Mouse (Mus musculus) c-Kit-negative CD71-positive TER-119-positive erythroid progenitor cells, embryonic 14.5 days (primary cell): ENCODE measurements around the gene Hesx1.
"Not testable (repeated sequence)": the region's sequence is repeated elsewhere in the genome, so short reads cannot be mapped to it uniquely, and the experiment has no call there.

Experiments
- DNase-seq: peaks from one replicate; pipeline ENCODE4 v3.0.0-alpha.2; 2013; ENCODE audit warnings: low read depth, low spot score

Hesx1 gene

DNA sequence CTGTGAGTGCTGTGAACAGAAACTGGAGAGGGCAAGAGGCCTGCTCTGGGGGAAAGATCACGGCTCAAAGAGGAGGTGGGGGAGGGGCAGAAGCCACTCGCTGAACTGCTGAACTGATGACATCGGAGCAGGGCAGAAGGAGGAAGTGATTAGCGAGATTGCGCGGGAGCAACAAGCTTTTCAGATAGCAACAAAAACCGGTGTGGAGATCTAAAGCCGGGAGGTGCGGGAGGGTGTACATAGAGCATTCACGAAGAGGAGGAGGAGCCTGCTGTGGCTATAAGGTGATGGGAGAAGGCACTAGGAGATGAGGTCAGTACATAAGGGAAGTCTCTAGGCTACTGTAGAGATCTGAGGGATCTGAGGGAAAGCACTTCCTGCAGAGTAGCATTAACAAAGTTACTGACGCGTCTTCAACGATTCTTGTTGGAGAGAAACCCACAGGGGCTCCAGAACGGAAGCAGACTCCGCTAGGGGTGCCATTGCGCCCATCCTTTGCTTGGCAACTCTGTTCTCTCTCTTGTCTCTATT, at the start of gene Hesx1:
Hesx1 (plus strand) TSS at position 206 of the 531 bp plus-strand sequence.
- DNase-seq = no peak

DNA sequence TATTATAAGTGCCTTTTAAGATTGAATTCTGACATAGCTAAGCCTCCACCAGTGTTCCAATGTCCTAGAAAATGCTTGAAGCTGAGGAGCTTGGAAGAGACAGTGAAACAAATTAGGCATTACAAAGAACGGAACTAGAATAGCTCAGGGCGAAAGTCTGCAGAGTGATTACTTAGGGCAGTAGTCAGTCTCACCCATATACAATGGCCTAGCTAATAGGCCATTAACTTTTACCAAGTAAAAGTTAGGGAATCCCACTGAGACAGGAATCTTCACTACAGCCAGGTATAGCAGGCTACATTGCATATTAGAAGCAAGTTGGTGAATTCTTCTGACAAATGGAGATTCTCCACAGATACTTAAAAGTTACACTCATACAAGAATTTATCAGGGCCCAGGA, 38.1 kb upstream of the Hesx1 start:
- DNase-seq = not testable (repeated sequence)

DNA sequence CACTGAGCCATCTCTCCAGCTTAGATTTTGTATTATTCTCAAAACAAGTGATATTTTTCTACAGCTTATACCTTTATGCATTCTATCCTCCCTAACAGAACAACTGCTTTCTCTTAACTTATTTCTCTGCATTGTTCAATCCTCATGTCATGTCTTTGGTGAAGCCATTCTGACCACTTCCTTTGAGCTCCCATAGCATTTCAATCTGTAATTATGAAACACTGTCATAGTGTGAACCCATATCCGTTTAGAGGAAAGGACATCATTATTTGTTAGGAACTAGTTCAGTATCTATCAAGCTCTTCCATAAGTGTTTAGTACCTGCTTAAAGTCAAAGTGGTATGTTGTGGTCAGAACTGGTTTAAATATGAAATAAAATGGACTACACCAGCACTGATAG, 33.7 kb upstream of the Hesx1 start:
- DNase-seq = no peak

DNA sequence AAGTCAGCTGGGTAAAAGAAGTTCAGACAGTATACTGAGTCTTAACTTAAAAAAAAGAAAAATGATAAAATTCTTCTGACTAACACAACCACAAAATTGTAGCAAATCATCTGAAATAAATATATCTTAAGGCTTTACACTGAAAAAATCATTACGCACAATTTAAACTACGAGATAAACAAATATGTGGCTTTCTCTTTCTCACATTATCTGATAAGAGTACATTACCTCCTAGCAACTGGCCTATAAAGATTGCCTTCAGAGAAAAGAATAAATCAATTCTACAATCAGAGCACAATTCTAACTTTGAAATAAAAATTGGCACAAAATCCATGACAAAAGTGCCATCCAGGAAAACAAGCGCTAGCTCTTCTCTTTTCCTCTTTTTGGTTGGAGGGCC, 25.1 kb upstream of the Hesx1 start:
- DNase-seq = no peak

DNA sequence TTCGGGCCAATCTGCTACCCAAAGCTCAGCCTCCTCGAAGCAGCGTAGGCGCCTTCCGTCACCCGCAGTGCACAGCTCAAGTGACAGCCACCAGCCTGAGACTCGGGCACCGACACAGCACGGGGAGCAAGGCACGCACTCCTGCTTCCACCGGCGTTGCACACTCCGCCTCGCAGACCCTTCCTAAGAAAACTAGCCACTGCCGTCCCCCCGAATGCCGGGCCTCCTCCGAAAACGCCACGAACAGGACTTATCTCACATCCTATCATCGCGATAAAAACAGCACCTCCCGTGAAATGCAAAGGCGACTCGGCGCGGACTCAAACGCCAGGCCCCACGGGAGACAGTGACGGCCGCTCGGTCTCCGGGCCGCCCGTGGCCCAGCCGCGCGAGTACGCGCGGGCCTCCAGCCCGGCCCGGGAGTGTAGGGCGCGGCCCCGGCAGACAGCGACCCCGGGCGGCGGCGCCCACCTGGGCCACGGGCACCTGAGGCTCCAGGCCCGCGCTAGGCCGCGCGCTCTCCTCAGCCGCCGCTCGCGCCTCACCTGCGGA, 24.3 kb upstream of the Hesx1 start:
- DNase-seq = peak; percentile 2

DNA sequence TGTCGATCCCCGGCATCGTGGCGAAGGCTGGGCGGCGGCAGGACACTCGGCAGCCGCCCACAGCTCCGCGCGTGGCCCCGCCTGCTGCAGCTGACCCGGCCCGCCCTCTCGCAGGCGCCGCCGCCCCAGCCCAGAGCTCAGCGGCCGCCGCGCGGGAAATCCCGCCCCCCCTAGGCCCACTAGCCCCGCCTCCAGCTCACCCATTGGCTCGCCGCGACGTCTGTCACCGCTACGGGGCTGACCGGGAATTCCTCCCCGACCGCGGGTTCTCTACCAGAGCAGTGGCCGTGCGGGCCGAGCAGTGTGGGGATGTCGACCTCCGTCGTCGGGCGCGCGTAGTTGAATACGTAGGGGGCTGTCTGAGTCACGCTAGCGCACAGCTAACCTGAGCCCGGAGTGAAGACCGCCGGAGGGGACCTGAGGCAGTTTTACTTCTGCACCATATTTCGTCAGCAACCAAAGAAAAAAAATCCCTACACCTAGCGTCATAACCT, 23.7 kb upstream of the Hesx1 start:
- DNase-seq = peak; percentile 84

DNA sequence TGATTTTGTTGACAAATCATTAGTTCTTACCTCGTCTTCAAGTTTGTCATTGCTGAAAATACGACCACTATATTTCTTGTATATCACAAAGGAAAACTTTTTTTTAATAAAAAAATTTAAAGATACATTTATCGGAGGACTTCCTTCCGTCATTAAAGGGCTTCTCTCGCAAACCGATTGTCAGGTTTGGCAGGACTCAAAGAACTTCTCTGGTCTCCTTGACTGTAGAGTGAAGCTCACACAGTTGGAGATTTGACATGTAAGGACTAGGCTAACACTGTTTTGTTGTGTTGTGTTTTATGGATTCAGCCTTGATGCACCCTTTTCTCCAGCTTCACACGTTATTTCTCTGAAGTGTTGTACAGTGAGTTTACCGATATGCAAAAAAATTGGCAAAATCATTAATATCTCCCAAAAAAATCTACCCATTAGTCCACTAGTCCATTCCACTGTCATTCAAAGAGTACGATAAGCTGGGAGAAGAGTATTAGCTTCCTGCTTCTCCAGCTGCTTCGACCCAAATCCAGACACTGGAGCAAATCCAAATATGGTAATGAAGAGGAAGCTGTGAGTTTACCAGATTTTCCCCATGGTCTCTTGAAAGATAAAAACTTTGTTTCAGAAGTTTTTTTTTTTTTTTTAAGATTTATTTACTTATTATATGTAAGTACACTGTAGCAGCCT, 23.0 kb upstream of the Hesx1 start, which contains the start of gene Appl1:
Appl1 (minus strand) TSS at position 127 of the 684 bp plus-strand sequence.
- no peak for DNase-seq

DNA sequence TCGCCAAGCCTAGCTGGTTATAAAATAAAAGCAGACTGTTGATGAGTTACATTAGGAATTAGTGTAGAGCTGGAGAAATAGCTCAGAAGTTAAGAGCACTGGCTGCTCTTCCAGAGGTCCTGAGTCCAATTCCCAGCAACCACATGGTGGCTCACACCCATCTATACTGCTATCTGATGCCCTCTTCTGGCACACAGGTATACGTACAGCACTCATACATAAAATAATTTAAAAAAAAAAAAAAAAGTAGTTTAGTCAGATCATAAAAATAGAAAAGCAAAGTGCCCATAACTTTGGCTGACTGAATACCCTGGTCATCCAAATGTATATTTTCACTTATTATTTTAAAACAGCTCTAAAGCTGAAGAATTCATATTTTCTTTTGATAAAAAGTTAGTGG, 21.1 kb upstream of the Hesx1 start:
- no peak for DNase-seq

DNA sequence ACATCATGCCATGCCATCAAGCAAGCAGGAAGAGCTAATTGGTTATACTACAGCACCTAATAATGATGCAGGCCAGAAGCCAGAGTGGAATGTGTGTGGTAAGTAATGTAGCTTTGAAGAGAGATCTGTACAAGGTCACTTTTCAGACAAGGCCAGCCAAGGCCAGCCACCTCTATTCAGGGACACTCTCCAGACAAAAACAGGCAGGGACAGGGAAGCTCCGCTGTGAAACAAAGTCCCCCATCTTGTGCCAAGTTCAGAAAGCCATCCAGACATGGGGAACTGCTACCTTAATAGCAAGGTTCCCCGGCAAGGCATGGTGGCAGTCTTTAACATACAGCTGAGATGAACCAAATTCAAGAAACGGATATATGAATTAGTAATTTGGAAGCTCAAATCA, 18.7 kb upstream of the Hesx1 start:
- no peak for DNase-seq

DNA sequence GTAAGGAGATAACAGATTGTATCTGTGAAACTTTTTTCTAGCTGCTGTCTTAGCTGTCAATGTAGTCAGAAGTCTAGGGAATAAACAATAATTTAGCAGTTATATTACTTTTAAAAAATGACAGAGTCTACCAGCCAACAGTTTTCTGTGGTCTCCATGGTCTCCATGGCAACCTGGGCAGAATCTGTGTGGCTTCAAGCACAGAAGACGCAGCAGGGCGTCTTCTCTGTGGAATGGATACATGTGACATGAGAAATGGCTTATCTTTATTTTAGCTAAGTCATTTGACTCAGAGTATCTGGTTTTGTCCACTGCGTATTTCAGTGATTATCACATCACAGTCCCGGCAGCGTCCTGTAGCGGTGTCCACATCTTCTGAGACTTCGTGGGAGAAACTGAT, 18.0 kb upstream of the Hesx1 start:
- DNase-seq = no peak

DNA sequence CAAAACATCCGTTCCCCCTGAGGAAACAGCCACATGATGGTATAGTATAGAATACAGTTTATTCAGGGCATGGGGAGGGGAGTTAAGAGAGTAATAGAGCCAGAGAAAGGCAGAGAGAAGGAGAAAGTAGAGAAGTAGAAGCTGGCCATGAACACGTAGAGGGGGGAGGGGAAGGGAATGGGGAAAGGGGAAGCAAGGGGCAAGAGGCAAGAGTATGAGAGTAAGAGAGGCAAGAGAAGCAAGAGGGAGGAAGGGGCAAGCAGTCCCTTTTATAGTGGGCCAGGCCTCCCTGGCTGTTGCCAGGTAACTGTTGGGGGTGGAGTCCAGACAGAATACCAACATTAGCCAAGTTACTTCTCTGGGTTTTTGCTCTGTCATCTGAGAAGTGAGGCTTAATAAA, 16.7 kb upstream of the Hesx1 start:
- DNase-seq = no peak

DNA sequence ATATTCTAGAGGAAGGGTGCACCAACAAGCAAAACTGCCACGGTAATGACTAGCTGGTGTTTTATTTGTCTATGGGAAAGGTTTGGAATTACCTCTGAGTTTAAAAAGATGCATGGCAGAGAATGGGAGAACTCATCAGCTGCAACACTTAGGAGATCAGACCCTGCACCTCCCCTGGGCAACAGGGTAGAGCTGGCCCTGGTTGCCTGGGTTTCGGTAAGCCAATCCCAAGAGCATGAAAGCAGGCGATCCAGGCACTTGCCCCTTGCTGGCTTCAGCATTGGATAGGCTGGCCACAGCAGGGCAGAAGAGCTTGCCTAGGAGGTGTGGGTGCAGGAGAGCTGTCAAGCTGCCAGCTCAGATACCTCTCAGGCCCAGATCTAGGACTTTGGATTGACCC, 14.4 kb upstream of the Hesx1 start:
- DNase-seq = no peak

DNA sequence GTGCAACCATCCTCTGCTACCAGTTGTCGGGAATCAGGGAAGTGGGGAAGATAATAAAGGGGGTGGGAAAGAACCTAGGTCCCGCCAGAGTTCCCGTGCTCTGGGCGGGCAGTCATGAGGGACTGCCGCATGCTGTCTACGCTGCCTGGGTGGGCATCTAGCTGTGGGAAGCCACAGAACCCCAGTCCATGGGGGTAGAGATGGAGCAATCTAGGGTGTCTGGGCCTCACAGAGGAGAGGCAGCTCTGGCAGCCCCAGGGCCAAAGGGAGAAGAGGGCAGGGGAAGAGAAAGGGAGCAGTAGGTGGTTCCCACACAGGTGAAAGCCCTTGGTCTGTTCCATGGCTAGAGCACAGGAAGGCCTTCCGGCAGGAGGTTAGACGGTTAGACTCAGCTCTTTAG, 13.2 kb upstream of the Hesx1 start:
- DNase-seq = no peak

DNA sequence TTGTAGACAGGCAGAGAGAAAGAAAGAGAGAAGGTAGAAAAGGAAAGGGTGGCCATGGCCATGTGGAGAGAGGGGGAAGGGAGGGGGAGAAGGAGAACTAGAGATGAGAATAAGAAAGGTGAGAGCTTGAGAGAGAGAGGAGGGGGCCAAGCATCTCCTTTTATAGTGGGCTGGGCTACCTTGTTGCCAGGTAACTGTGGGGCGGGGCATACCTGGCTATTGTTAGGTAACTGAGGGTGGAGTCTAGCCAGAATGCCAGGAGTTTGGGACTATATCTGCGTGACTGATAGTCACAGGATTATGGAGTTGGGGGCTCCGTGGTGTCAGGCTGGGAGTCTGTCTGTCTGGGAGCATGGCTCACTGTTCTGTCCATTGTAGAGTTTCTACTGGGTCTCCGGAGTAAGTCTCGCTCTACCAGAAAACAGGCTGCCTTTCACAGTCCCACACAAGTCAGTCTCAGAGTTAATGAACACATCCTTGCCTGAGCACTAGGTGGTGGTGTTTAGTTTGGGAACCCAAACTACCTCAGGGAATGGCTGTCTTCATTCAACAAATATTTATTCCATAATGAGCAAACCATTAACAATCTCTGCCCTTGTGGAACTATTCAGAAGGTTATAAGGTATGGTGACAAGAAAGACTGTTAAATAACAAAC, 12.6 kb upstream of the Hesx1 start:
- DNase-seq = no peak

DNA sequence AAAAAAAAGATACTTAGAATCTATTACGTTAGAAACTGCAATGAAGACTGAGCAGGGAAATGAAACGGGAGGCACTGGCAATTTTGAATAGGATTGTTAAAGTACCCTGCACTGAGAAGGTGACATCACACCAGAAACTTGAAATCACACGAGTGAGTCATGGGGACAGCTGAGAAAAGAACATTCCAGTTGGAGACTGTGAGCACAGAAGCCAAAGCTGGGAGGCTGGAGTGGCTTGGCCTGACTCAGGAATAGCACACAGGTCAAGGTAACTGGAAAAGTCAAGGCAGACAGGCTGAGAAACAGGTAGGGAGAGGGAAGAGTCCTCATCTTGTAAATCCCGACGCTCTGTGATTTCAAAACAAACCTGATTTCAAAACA, 12.1 kb upstream of the Hesx1 start:
- no peak for DNase-seq

DNA sequence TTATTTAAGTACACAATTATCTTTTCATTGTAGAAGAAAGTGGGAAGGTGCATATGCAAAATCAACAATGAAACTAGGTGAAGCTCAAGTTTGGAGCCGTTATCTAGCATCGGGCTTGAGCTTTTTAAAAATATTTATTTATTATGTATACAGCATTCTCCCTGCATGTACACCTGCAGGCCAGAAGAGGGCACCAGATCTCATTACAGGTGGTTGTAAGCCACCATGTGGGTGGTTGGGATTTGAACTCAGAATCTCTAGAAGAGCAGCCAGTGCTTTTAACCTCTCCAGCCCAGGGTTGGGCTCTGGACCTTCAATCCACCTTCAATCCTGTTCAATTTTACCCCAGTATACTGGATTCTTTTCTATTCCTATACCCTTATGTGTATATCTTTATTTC, 5.5 kb upstream of the Hesx1 start:
- DNase-seq = no peak

DNA sequence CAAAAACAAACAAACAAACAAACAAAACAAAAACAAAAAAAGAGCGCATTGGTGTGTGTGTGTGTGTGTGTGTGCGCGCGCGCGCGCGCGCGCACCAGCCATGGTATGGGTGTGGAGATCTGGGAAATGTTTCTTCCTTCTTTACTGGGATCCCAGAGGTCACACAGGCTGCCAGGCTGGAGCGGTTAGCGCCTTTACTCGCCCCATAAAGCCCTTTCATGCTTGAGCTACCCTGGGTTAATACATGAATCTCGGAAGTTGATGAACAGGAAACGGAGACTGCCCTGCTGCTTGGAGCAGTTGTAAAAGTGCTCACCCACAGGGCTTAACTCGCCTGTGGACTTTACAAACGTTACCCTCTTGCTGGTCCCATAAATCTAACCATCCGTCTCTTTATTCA, 2.6 kb upstream of the Hesx1 start:
- no peak for DNase-seq

DNA sequence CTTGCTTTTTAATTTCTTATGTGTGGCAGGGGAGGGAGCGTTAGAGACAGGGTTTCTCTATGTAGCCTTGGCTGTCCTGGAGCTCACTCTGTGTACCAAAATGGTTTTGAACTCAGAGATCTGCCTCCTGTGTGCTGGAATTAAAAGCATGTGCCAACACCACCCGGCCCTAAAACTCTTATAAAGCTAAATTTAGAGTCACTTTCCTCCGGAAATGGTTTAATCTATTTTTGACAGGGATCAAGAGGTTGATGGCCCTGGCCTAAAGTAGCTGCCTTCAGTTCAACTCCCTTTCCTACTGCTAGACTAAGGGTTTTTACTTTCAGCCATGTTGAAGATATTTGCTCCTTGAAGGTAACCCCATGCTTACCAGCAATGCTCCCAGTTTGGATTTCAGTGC, 789 bp upstream of the Hesx1 start:
- DNase-seq = no peak

DNA sequence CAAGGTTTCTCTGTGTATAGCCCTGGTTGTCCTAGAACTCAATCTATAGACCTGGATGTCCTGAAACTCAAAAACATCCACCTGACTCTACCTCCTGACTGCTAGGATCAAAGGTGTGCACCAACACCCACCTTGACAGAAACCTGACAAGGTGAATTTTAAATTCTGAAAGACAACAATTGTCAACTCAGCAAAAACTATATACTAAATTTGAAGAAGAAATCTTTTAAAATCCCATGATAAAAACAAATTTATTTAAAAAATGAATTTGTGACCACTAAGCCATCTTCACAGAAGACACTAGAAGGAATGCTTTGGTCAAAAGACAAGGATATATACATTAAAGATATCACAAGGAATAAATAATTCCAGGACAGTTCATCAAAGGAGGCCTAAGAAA, 2.0 kb downstream of the Hesx1 start:
- DNase-seq = no peak

DNA sequence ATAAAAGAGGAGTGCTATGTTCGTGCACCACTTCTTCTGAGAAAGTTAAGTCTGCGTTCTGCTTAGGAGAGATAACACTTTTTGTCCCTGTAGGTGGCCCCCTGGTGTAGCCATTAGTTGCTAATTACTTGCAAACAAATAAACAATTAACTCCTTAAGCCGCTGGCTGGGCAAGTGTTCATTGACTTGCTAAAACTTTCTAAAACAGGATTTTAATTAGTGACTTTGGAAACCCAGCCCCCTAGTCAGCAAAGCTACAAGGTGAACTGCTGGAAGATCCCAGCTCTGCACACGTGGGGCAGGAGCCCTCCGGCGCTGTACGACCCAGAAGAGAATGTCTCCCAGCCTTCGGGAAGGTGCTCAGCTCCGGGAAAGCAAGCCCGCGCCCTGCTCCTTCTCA, 6.2 kb downstream of the Hesx1 start:
- peak; percentile 12 for DNase-seq

DNA sequence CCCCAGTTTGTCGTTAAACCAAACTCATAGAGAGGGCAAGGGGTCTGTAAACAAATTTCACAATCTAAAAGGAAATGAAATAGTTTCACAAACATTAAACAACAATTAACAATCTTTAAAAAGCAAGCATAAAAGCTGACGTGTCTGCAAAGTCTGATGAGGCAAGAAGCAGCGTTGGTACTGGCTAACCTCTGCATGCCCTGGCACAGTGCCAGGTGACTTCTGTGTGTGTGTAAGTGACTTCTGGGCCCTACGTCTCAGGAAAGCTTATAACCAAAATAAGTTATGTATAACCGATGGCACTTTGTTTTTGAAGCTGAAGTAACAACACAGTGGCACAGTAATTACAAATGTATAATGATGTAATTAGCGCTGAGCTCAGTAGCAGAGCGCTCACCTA, 10.7 kb downstream of the Hesx1 start:
- DNase-seq = no peak

DNA sequence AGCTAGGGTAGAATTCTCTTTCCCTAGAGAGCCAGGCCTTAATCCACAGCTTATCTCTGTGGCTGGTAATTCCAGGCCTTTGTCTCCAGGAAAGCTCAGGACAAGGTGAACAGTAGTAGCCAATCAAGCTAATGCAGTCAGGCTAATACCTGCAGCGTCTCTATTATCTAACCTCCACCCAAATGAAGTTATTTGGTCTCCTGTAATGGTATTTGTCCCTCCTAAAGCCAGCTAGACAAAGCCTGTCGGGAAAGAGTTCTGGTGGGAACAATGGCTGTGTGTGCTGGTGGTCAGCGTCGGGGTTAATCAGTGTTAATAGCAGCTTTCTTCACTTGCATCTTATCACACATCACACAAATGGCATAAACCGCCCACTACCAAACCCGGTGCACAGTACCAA, 11.7 kb downstream of the Hesx1 start:
- DNase-seq = no peak

DNA sequence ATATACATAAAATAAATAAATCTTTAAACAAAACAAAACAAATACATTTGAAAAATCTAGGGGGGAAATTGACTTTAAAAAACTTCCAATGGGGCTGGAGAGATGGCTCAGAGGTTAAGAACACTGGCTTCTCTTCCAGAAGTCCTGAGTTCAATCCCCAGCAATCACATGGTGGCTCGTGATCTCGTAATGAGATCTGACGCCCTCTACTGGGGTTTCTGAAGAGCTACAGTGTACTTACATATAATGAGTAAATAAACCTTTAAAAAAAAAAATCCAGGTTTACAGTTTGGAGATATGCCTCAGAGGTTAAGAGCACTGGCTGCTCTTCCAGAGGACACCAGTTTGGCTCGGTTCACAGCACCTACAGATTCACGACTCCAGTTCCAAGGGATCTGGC, 17.3 kb downstream of the Hesx1 start:
- no peak for DNase-seq
